Mouse (Mus musculus) c-Kit-positive CD71-positive TER-119-positive erythroid progenitor cells, embryonic 14.5 days (primary cell): ENCODE data around the gene Ugcg.
"Not testable (repeated sequence)": the region's sequence is repeated elsewhere in the genome, so short reads cannot be mapped to it uniquely, and the experiment has no call there.

Experiments used
- DNase-seq: peaks from one replicate; pipeline ENCODE4 v3.0.0-alpha.2; 2013; ENCODE audit warnings: low spot score

Gene Ugcg

GRCm38 (mm10) chr4:59258771-59259170 is 69.7 kb downstream of the Ugcg start:
- no peak for DNase-seq

GRCm38 (mm10) chr4:59259806-59260205 is 70.7 kb downstream of the Ugcg start:
- no peak for DNase-seq

- DNase-seq = no peak
These were observed 71.9 kb downstream of the Ugcg start for GRCm38 (mm10) chr4:59260871-59261515.

DNA sequence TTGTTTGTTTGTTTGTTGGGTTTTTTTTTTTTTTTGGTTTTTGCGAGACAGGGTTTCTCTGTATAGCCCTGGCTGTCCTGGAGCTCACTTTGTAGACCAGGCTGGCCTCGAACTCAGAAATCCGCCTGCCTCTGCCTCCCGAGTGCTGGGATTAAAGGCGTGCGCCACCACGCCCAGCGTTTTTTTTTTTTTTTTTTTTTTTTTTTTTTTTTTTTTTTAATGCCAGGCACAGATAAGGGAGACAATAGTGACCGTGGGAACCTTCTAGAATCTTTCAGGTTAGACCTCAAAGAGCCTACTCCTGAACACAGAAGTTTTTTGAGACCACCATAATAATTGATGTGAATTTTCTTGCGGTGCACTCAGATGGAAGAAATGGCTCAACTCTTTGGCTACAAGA is 72.5 kb downstream of the Ugcg start:
- DNase-seq = not testable (repeated sequence)

- DNase-seq = no peak
These were observed 73.1 kb downstream of the Ugcg start for GRCm38 (mm10) chr4:59262156-59262555.

DNA sequence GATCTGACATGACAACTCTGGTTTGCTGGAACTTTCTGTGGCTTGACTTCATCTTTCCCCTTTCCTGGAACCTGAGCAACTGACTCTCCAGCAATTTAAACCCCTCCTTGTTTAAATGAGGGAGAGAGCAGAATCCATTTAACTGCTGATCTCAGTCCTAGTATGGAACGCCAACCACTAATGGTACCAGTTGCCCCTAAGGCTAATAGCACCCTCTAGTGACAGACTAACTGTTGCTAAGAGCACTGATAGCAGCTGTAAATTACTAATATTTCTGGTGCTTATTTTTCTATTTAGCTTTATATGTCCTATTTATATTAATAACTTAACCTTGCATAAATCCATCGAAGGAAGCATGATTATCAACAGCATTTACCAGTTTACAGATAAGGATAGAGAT is 74.4 kb downstream of the Ugcg start:
- DNase-seq = no peak

- no peak for DNase-seq
These were observed 75.6 kb downstream of the Ugcg start for GRCm38 (mm10) chr4:59264611-59265095.

GRCm38 (mm10) chr4:59265182-59265581 is 76.1 kb downstream of the Ugcg start:
- no peak for DNase-seq

DNA sequence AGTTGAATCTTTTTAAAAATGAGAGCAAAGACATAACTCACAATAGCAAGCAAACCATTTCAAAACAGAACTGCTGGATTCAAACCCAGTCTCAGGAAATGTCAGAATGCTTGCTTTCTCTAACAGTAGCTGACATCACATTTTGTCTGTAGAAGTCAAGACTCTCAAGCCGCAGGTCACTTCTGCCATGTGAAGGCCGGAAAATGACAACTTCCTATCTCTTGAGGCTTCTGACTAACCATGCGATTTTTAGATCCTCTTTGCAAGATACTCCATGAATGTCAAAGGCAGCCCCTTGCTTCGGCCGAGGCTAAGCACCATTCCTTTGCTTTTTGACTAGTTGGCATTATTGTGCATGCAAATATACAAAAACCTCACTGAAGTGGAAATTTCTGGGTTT is 76.6 kb downstream of the Ugcg start:
- no peak for DNase-seq
